Mouse (Mus musculus): ENCODE results near the gene 3110009E18Rik. TPM values are rescaled to one million over a fixed set of nuclear protein-coding genes. Genes with fewer than 3 reads are reported as not detected.
A peak's percentile ranks its signal among the peaks of the same experiment; 100 is the strongest.

3110009E18Rik gene
- total RNA-seq, 2 experiments from 2014 or later = 6.2 to 8.7 TPM

- DNase-seq (ENCODE audit: low spot score in 2 of 2) = peak; percentile 62 to 63
- intact Hi-C loops (cut with DNase I) = no loop called here
These were observed 15.2 kb downstream of the 3110009E18Rik start for GRCm38 (mm10) chr1:120135934-120136786.

GRCm38 (mm10) chr1:120138923-120139540 is 18.0 kb downstream of the 3110009E18Rik start:
- no peak for DNase-seq (ENCODE audit: low spot score in 2 of 2)

DNA sequence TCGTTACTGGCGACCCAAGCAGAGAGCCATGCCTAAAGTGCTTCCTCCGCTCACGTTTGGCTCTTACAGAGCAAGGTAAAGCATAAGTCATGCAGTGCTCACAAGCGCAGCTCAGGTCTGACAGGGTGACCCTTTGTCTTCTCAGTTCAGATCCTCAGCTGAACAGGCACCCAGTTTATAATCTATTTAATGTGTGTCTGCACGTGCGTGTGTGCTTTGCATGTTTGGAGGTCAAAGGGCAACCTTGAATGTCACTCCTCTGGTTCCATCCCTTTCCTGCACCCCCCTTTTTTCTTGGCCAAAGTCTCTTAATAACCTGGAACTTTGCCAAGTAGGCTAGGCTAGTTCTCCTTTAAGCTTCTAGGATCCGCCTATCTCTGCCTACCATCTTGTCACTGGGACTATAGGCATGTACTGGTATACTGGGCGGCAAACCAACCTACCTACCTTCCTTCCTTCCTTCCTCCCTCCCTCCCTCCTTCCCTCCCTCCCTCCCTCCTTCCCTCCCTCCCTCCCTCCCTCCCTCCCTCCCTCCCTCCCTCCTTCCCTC is 19.2 kb downstream of the 3110009E18Rik start:
- DNase-seq (ENCODE audit: low spot score in 2 of 2) = no peak
- intact Hi-C loops (cut with DNase I) = no loop called here

More at GRCm38 (mm10) chr1:120138923-120139540, 18.0 kb downstream of the 3110009E18Rik start:
- intact Hi-C loops (cut with DNase I) = no loop called here

DNA sequence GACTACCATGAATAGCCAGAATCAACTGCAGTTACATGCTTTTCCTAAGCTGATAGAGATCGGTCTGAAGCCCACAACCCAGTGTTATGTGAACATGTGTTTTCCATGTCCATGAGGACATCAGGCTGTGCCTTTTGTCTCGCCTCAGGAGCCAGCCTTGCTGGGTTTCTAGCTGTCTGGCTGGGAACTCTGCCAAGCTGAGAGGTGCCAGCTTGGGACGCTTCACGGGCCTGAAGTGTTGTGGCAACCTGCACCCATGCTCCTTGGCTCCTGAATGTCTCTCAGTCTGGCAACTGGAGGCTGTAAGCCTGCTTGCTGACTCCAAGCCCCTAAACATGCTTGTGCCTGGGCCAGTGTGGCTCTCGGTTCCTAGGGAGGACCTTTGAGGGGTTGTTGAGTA is 21.6 kb downstream of the 3110009E18Rik start:
- DNase-seq (ENCODE audit: low spot score in 2 of 2) = no peak
- intact Hi-C loops (cut with DNase I) = no loop called here

DNA sequence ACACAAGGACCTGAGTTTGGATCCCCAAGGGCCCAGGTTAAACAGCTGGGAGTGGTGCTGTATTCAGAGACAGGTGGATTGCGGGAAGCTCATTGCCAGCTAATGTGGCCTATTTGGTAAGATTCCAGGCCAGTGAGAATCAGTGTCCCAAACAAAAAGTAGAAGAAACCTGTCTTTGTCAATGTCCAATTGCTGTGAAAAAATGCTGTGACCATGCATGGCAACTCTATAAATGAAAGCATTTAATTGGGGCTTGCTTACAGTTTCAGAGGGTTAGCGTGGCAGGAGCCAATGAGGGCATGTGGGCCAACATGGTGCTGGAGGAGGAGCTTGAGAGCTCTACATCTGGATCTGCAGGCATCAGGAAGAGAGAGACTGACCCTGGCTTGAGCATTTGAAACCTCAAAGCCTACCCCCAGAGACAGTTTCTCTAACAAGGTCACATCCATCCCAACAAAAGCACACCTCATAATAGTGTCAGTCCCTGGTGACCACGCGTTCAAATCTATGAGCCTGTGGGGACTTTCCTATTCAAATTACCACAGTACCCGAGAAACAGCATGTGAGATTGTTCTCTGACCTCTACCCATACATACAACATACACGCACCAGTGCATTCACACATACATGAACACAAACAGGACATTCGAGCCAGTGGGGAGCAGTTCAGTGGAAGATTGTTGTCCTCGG is 24.7 kb downstream of the 3110009E18Rik start:
- no peak for DNase-seq (ENCODE audit: low spot score in 2 of 2)
- intact Hi-C loops (cut with DNase I) = loop anchor here (2.0 kb wide), 1 partner anchor 47 kb away; no protein-coding TSS in a partner anchor

- no peak for DNase-seq (ENCODE audit: low spot score in 2 of 2)
- intact Hi-C loops (cut with DNase I) = loop anchor here (2.0 kb wide), 1 partner anchor 48 kb away; no protein-coding TSS in a partner anchor
These were observed 26.0 kb downstream of the 3110009E18Rik start for GRCm38 (mm10) chr1:120146994-120147393.

GRCm38 (mm10) chr1:120154232-120154631 is 33.2 kb downstream of the 3110009E18Rik start:
- DNase-seq (ENCODE audit: low spot score in 2 of 2) = no peak
- intact Hi-C loops (cut with DNase I) = loop anchor here (10.0 kb wide), 1 partner anchor 119 kb away; no protein-coding TSS in a partner anchor

DNA sequence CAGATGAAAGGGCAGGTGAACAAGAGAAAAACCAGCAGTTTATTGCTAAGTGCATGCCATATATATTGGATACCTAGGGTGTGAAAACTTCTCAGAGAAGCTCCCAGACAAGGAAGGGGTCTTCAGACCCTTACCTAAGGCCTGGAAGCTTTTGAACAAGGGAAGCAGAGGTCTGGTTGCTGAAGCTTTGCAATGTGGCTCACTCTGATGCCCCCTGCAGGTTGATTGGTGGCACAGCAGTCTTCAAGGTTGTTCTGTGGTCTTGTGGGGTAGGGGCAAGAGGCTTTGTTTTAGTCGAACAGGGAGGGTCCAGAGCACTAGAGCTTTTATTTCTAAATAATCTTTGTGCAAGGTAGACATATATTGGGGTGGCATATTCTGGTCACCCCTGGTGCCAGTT is 34.3 kb downstream of the 3110009E18Rik start:
- intact Hi-C loops (cut with DNase I) = loop anchor here (10.0 kb wide), 1 partner anchor 121 kb away; no protein-coding TSS in a partner anchor

GRCm38 (mm10) chr1:120158474-120159127 is 37.6 kb downstream of the 3110009E18Rik start:
- intact Hi-C loops (cut with DNase I) = loop anchor here (10.0 kb wide), 1 partner anchor 124 kb away; no protein-coding TSS in a partner anchor
- DNase-seq (ENCODE audit: low spot score in 2 of 2) = no peak

More for the DNA sequence above, 34.3 kb downstream of the 3110009E18Rik start:
- DNase-seq (ENCODE audit: low spot score in 2 of 2) = peak in 1 of 2 experiments; percentile 17

DNA sequence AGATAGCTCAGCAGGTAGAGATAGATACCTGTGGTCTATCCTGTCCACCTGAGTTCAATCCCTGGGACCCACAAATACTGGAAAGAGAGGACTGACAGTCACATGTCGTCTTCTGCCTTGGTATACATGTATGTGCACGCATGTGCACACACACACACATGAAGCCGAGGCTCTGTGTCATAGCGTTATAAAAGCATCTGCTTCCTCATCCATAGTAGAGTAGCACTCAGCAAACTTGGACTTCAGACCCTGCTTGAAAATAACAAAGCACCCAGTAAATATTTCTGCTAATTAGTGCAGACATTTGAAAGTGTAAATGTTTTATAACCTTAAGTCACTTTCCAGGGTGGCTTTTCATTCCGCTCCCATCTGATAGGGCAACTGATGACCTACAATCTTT is 40.5 kb downstream of the 3110009E18Rik start:
- DNase-seq (ENCODE audit: low spot score in 2 of 2) = no peak
- intact Hi-C loops (cut with DNase I) = no loop called here

DNA sequence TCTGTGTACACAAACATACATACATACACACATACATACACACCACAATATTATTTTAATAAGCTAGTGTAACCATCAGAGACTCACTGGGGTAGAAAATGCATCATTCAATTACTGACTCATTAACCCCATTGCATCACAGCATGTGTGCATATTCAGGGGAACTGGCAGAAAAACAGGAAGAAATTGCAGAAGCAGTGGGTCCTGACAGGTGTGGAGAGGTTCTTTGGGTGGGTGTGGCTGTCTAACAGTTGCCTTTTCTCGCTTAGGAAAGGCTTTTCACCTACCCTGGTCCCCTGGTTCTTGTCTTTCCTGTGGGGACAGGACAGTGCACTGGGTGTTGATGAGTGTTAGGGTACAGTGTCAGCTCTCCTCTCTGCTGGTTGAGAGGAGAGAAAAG is 41.6 kb downstream of the 3110009E18Rik start:
- no peak for DNase-seq (ENCODE audit: low spot score in 2 of 2)
- intact Hi-C loops (cut with DNase I) = no loop called here

GRCm38 (mm10) chr1:120168016-120168415 is 47.0 kb downstream of the 3110009E18Rik start:
- intact Hi-C loops (cut with DNase I) = no loop called here
- DNase-seq (ENCODE audit: low spot score in 2 of 2) = no peak

- intact Hi-C loops (cut with DNase I) = no loop called here
- no peak for DNase-seq (ENCODE audit: low spot score in 2 of 2)
These were observed 47.7 kb downstream of the 3110009E18Rik start for GRCm38 (mm10) chr1:120168674-120169073.

- no peak for DNase-seq (ENCODE audit: low spot score in 2 of 2)
- intact Hi-C loops (cut with DNase I) = loop anchor here (2.0 to 10.0 kb wide), 2 partner anchors 294 to 378 kb away; no protein-coding TSS in a partner anchor
These were observed 49.3 kb downstream of the 3110009E18Rik start for GRCm38 (mm10) chr1:120170307-120170706.

GRCm38 (mm10) chr1:120171819-120172521 is 51.0 kb downstream of the 3110009E18Rik start:
- peak in 1 of 2 experiments; percentile 36 for DNase-seq (ENCODE audit: low spot score in 2 of 2)
- intact Hi-C loops (cut with DNase I) = loop anchor here (2.0 to 10.0 kb wide), 2 partner anchors 293 to 377 kb away; no protein-coding TSS in a partner anchor

GRCm38 (mm10) chr1:120174991-120175390 is 54.0 kb downstream of the 3110009E18Rik start:
- DNase-seq (ENCODE audit: low spot score in 2 of 2) = no peak
- intact Hi-C loops (cut with DNase I) = loop anchor here (10.0 kb wide), 1 partner anchor 290 kb away; no protein-coding TSS in a partner anchor

GRCm38 (mm10) chr1:120176313-120176712 is 55.3 kb downstream of the 3110009E18Rik start:
- intact Hi-C loops (cut with DNase I) = loop anchor here (10.0 kb wide), 1 partner anchor 288 kb away; no protein-coding TSS in a partner anchor
- no peak for DNase-seq (ENCODE audit: low spot score in 2 of 2)

GRCm38 (mm10) chr1:120177141-120177540 is 56.2 kb downstream of the 3110009E18Rik start:
- intact Hi-C loops (cut with DNase I) = loop anchor here (10.0 kb wide), 1 partner anchor 288 kb away; no protein-coding TSS in a partner anchor
- DNase-seq (ENCODE audit: low spot score in 2 of 2) = no peak

Data from left cerebral cortex, postnatal 36 days (tissue).